Mouse (Mus musculus): Measurements from ENCODE around the gene Nckap5.

- no peak for TF ChIP-seq CTCF (IDR thresholded peaks at IDR 0.05; ENCODE audit: low read depth, low read length)
- no peak for TF ChIP-seq POLR2A (IDR thresholded peaks at IDR 0.05; ENCODE audit: extremely low read depth, insufficient read depth, low read length)
These were observed 15.7 kb upstream of the Nckap5 start for GRCm38 (mm10) chr1:126846317-126846716.

Measured in liver, adult 2 months (tissue).